Mouse (Mus musculus) liver, embryonic 15.5 days (tissue): ENCODE measurements around the gene Zbed4. TPM values are rescaled to one million over a fixed set of nuclear protein-coding genes. Genes with fewer than 3 reads are reported as not detected.
"Not testable (repeated sequence)": the region's sequence is repeated elsewhere in the genome, so short reads cannot be mapped to it uniquely, and the experiment has no call there.

Experiments
- ATAC-seq: fragments of 200-750 bp; cut with Nextera tagmentation; 2 replicates; pipeline ENCODE4 v1.8.0; 2017; ENCODE audit warnings: moderate number of reproducible peaks, mild to moderate bottlenecking, moderate library complexity; ENCODE audit not compliant: insufficient read depth
- H3K27ac ChIP-seq: fragments of 300-500 bp; sonication (generic); replicated peaks from 2 replicates; pipeline ENCODE4 v1.5.1; 2015; ENCODE audit warnings: mild to moderate bottlenecking, inconsistent platforms
- H3K27me3 ChIP-seq: fragments of 300-500 bp; sonication (generic); 2 replicates; pipeline ENCODE4 v1.6.1; 2015; ENCODE audit warnings: mild to moderate bottlenecking, inconsistent platforms
- H3K36me3 ChIP-seq: fragments of 300-500 bp; sonication (generic); replicated peaks from 2 replicates; pipeline ENCODE4 v1.6.1; 2015; ENCODE audit warnings: moderate library complexity, mild to moderate bottlenecking, inconsistent platforms
- H3K4me1 ChIP-seq: fragments of 300-500 bp; sonication (generic); replicated peaks from 2 replicates; pipeline ENCODE4 v1.6.1; 2015; ENCODE audit warnings: inconsistent platforms
- H3K4me2 ChIP-seq: fragments of 300-500 bp; sonication (generic); 2 replicates; pipeline ENCODE4 v1.6.1; 2015; ENCODE audit warnings: moderate library complexity, mild to moderate bottlenecking, inconsistent platforms
- H3K4me3 ChIP-seq: fragments of 300-500 bp; sonication (generic); replicated peaks from 2 replicates; pipeline ENCODE4 v1.5.1; 2015; ENCODE audit warnings: mild to moderate bottlenecking, inconsistent platforms
- H3K9ac ChIP-seq: fragments of 300-500 bp; sonication (generic); 2 replicates; pipeline ENCODE4 v1.6.1; 2015; ENCODE audit warnings: moderate library complexity, mild to moderate bottlenecking, inconsistent platforms
- H3K9me3 ChIP-seq: fragments of 300-500 bp; sonication (generic); replicated peaks from 2 replicates; pipeline ENCODE4 v1.6.1; 2016; ENCODE audit warnings: inconsistent platforms
- WGBS: fragments of 180-500 bp; shearing (Covaris S2); methylation state at CpG from one replicate; pipeline ENCODE4 v1.1.7; 2015; ENCODE audit warnings: mixed read lengths; ENCODE audit not compliant: insufficient replicate concordance; 5-methylcytosine and 5-hydroxymethylcytosine counted together
- polyA plus RNA-seq: library from polyadenylated mRNA; unstranded; fragments of >200 nt; fragmentation: Nextera tagmentation; extraction: Ambion mirVana; gene quantifications from 2 replicates; pipeline ENCODE4 v1.2.1, GENCODE M21; 2015

Zbed4 gene
- polyA plus RNA-seq: 10.6 and 10.7 TPM in 2 replicates

- peak within 1 kb of the TSS; percentile 84 for H3K4me3 ChIP-seq
- peak; percentile 59 for ATAC-seq
- H3K9me3 ChIP-seq: no peaks in the 10 kb centered on the region
- no peaks in the 10 kb centered on the region for H3K27me3 ChIP-seq
- H3K9ac ChIP-seq: peak within 1 kb of the TSS; percentile 90
- peaks cover 21% of the 10 kb centered on the region for H3K36me3 ChIP-seq
- H3K27ac ChIP-seq: peak within 1 kb of the TSS; percentile 96
- H3K4me1 ChIP-seq: peaks cover 36% of the 10 kb centered on the region
- peak within 1 kb of the TSS; percentile 93 for H3K4me2 ChIP-seq
- WGBS: under 1% methylated on average over 103 of the region's 119 CpGs
Observed at GRCm38 (mm10) chr15:88751564-88752402, at the start of gene Zbed4. Gene Zbed4 (plus strand): TSS chr15:88751660.

- H3K9ac ChIP-seq: no peak overlapping the region
- H3K4me3 ChIP-seq: no peak overlapping the region
- H3K9me3 ChIP-seq: no peaks in the 10 kb centered on the region
- no peak overlapping the region for H3K4me2 ChIP-seq
- H3K27ac ChIP-seq: no peak overlapping the region
- H3K4me1 ChIP-seq: no peaks in the 10 kb centered on the region
- 87% methylated on average over 3 of the region's 3 CpGs for WGBS
- H3K27me3 ChIP-seq: no peaks in the 10 kb centered on the region
- ATAC-seq: no peak
- H3K36me3 ChIP-seq: peaks cover 98% of the 10 kb centered on the region
Observed at GRCm38 (mm10) chr15:88702501-88702900, 49.0 kb upstream of the Zbed4 start.

- Histone ChIP-seq H3K4me2 (no peak overlapping the region), H3K4me3 (no peak overlapping the region), H3K9me3 (no peaks in the 10 kb centered on the region), H3K27me3 (no peaks in the 10 kb centered on the region), H3K4me1 (no peaks in the 10 kb centered on the region), H3K27ac (no peak overlapping the region), H3K9ac (no peak overlapping the region), H3K36me3 (peaks cover 99% of the 10 kb centered on the region)
- 46% methylated on average over 1 of the region's 1 CpGs for WGBS
- ATAC-seq: no peak
Observed at GRCm38 (mm10) chr15:88704284-88704683, 47.2 kb upstream of the Zbed4 start.

- no peak overlapping the region for H3K4me3 ChIP-seq
- no peak overlapping the region for H3K27ac ChIP-seq
- no peak overlapping the region for H3K4me2 ChIP-seq
- peaks cover 99% of the 10 kb centered on the region for H3K36me3 ChIP-seq
- ATAC-seq: no peak
- no peaks in the 10 kb centered on the region for H3K9me3 ChIP-seq
- no peaks in the 10 kb centered on the region for H3K27me3 ChIP-seq
- 83% methylated on average over 6 of the region's 6 CpGs for WGBS
- H3K4me1 ChIP-seq: no peaks in the 10 kb centered on the region
- H3K9ac ChIP-seq: no peak overlapping the region
Observed at GRCm38 (mm10) chr15:88706320-88706719, 45.1 kb upstream of the Zbed4 start.

- H3K4me2 ChIP-seq, H3K27ac ChIP-seq, H3K27me3 ChIP-seq, H3K4me3 ChIP-seq, ATAC-seq, H3K9me3 ChIP-seq, H3K4me1 ChIP-seq, H3K9ac ChIP-seq: not testable (repeated sequence)
- peaks cover 99% of the 10 kb centered on the region for H3K36me3 ChIP-seq
- 81% methylated on average over 13 of the region's 13 CpGs for WGBS
Observed at GRCm38 (mm10) chr15:88706987-88707386, 44.5 kb upstream of the Zbed4 start.

- no peak overlapping the region for H3K9ac ChIP-seq
- no peaks in the 10 kb centered on the region for H3K27me3 ChIP-seq
- no peak overlapping the region for H3K4me3 ChIP-seq
- ATAC-seq: no peak
- H3K4me1 ChIP-seq: no peaks in the 10 kb centered on the region
- 88% methylated on average over 5 of the region's 5 CpGs for WGBS
- H3K9me3 ChIP-seq: no peaks in the 10 kb centered on the region
- no peak overlapping the region for H3K4me2 ChIP-seq
- H3K36me3 ChIP-seq: peaks cover 99% of the 10 kb centered on the region
- H3K27ac ChIP-seq: no peak overlapping the region
Observed at GRCm38 (mm10) chr15:88708204-88708603, 43.3 kb upstream of the Zbed4 start.

GRCm38 (mm10) chr15:88708657-88709511, 42.6 kb upstream of the Zbed4 start:
- 83% methylated on average over 13 of the region's 13 CpGs for WGBS
- no peak for ATAC-seq
- Histone ChIP-seq H3K27me3 (no peaks in the 10 kb centered on the region), H3K4me2 (no peak overlapping the region), H3K9ac (no peak overlapping the region), H3K9me3 (no peaks in the 10 kb centered on the region), H3K4me3 (no peak overlapping the region), H3K4me1 (no peaks in the 10 kb centered on the region), H3K27ac (no peak overlapping the region), H3K36me3 (peaks cover 99% of the 10 kb centered on the region)

- Histone ChIP-seq H3K4me3 (no peak overlapping the region), H3K4me2 (no peak overlapping the region), H3K9me3 (no peaks in the 10 kb centered on the region), H3K27ac (no peak overlapping the region), H3K27me3 (no peaks in the 10 kb centered on the region), H3K36me3 (peaks cover 100% of the 10 kb centered on the region), H3K4me1 (no peaks in the 10 kb centered on the region), H3K9ac (no peak overlapping the region)
- ATAC-seq: no peak
- 91% methylated on average over 5 of the region's 5 CpGs for WGBS
Observed at GRCm38 (mm10) chr15:88709878-88710277, 41.6 kb upstream of the Zbed4 start.

- peaks cover 100% of the 10 kb centered on the region for H3K36me3 ChIP-seq
Observed at GRCm38 (mm10) chr15:88712501-88712900, 39.0 kb upstream of the Zbed4 start.

GRCm38 (mm10) chr15:88714021-88714589, 37.4 kb upstream of the Zbed4 start:
- no peaks in the 10 kb centered on the region for H3K4me1 ChIP-seq
- WGBS: 80% methylated on average over 6 of the region's 6 CpGs
- ATAC-seq: no peak
- H3K27me3 ChIP-seq: no peaks in the 10 kb centered on the region
- no peak overlapping the region for H3K4me3 ChIP-seq
- H3K36me3 ChIP-seq: peaks cover 100% of the 10 kb centered on the region
- no peak overlapping the region for H3K27ac ChIP-seq
- no peak overlapping the region for H3K9ac ChIP-seq
- H3K9me3 ChIP-seq: no peaks in the 10 kb centered on the region
- H3K4me2 ChIP-seq: no peak overlapping the region

More at GRCm38 (mm10) chr15:88712501-88712900, 39.0 kb upstream of the Zbed4 start:
- WGBS: 89% methylated on average over 15 of the region's 15 CpGs
- H3K9me3 ChIP-seq: no peaks in the 10 kb centered on the region
- no peak for ATAC-seq
- no peak overlapping the region for H3K27ac ChIP-seq
- H3K4me1 ChIP-seq: no peaks in the 10 kb centered on the region
- no peak overlapping the region for H3K4me3 ChIP-seq
- no peak overlapping the region for H3K9ac ChIP-seq
- no peak overlapping the region for H3K4me2 ChIP-seq
- no peaks in the 10 kb centered on the region for H3K27me3 ChIP-seq

GRCm38 (mm10) chr15:88716350-88716749, 35.1 kb upstream of the Zbed4 start:
- Histone ChIP-seq H3K9me3 (no peaks in the 10 kb centered on the region), H3K4me3 (no peak overlapping the region), H3K36me3 (peaks cover 95% of the 10 kb centered on the region), H3K27ac (no peak overlapping the region), H3K27me3 (no peaks in the 10 kb centered on the region), H3K4me2 (no peak overlapping the region), H3K4me1 (0 out of 2 replicates have a peak, but pooled peaks cover 2% of the 10 kb centered on the region), H3K9ac (no peak overlapping the region)
- no peak for ATAC-seq
